In genomic region chr8:101697948-101698347, GRCm38 (mm10) we compare ENCODE assay signal across 19 mouse cellular contexts.
A peak's percentile ranks its signal among the peaks of the same experiment; 100 is the strongest.
DNase-seq lines count a peak whose midpoint lies in the region; ATAC-seq and TF ChIP-seq lines count a peak whose summit lies in the region.
"Had no signal": no experiment of that assay in that cellular context is flagged by ENCODE, and none has a peak within 500 bp of the region (broad histone marks: within the 10 kb centered on the region; RNA-seq: fewer than 3 reads in every experiment).

No protein-coding gene starts in this region.

- TF ChIP-seq CTCF in forebrain, postnatal 0 days (IDR thresholded peaks at IDR 0.05; ENCODE audit: low read depth), result no peak
- no peak for TF ChIP-seq CTCF in midbrain, postnatal 0 days (IDR thresholded peaks at IDR 0.05)

- H3K27ac ChIP-seq in forebrain, postnatal 0 days (ENCODE audit: low read depth, low read length), result no peak overlapping the region
- H3K27ac ChIP-seq in forebrain, embryonic 14.5 days (ENCODE audit: low read depth, low read length), result no peak overlapping the region
- no peak overlapping the region for H3K27ac ChIP-seq in midbrain, embryonic 11.5 days (ENCODE audit: low read depth, low read length)
- no peak overlapping the region for H3K27ac ChIP-seq in midbrain, postnatal 0 days (ENCODE audit: low read depth, low read length)
- H3K27ac ChIP-seq: embryonic facial prominence, embryonic 13.5 days; embryonic facial prominence, embryonic 15.5 days; forebrain, embryonic 13.5 days had no signal

- no peaks in the 10 kb centered on the region for H3K9me3 ChIP-seq in forebrain, postnatal 0 days (ENCODE audit: low read length)
- H3K9me3 ChIP-seq in forebrain, embryonic 14.5 days (replicated peaks; ENCODE audit: control insufficient read depth, low read length), result no peaks in the 10 kb centered on the region
- no peaks in the 10 kb centered on the region for H3K9me3 ChIP-seq in midbrain, embryonic 11.5 days (ENCODE audit: control insufficient read depth, low read length)
- H3K9me3 ChIP-seq in midbrain, postnatal 0 days (ENCODE audit: low read length), result no peaks in the 10 kb centered on the region
- H3K9me3 ChIP-seq: embryonic facial prominence, embryonic 13.5 days; embryonic facial prominence, embryonic 15.5 days; forebrain, embryonic 13.5 days had no signal

- WGBS in forebrain, postnatal 0 days, result 16% methylated on average over 1 of the region's 1 CpGs
- WGBS in forebrain, embryonic 14.5 days, result 27% methylated on average over 1 of the region's 1 CpGs
- WGBS in midbrain, embryonic 11.5 days, result 43% methylated on average over 1 of the region's 1 CpGs
- 27% methylated on average over 1 of the region's 1 CpGs for WGBS in midbrain, postnatal 0 days

- H3K9ac ChIP-seq in forebrain, postnatal 0 days, result no peak overlapping the region
- H3K9ac ChIP-seq in forebrain, embryonic 14.5 days (ENCODE audit: low read length), result no peak overlapping the region
- H3K9ac ChIP-seq in midbrain, embryonic 11.5 days (ENCODE audit: low read length), result no peak overlapping the region
- no peak overlapping the region for H3K9ac ChIP-seq in midbrain, postnatal 0 days (replicated peaks; ENCODE audit: low read length, poor library complexity, severe bottlenecking)
- H3K9ac ChIP-seq: embryonic facial prominence, embryonic 13.5 days; embryonic facial prominence, embryonic 15.5 days; forebrain, embryonic 13.5 days had no signal

- no peak overlapping the region for H3K4me2 ChIP-seq in forebrain, postnatal 0 days (ENCODE audit: low read depth)
- no peak overlapping the region for H3K4me2 ChIP-seq in forebrain, embryonic 14.5 days (ENCODE audit: low read length)
- no peak overlapping the region for H3K4me2 ChIP-seq in midbrain, embryonic 11.5 days
- H3K4me2 ChIP-seq in midbrain, postnatal 0 days (ENCODE audit: low read depth, low read length, poor library complexity, severe bottlenecking), result no peak overlapping the region
- H3K4me2 ChIP-seq: embryonic facial prominence, embryonic 13.5 days; embryonic facial prominence, embryonic 15.5 days; forebrain, embryonic 13.5 days had no signal

- DNase-seq in forebrain, postnatal 0 days, result no peak
- DNase-seq in forebrain, embryonic 14.5 days (ENCODE audit: low spot score), result no peak
- DNase-seq in midbrain, embryonic 11.5 days (ENCODE audit: low spot score, missing footprints), result peak; percentile 60
- no peak for DNase-seq in midbrain, postnatal 0 days (ENCODE audit: low spot score)
- DNase-seq: adrenal gland, adult 2 months; adrenal gland, postnatal 10 days; adrenal gland, postnatal 25 days; cerebellum, adult 11 months; cerebellum, adult 18-20 months; cerebellum, adult 8-10 months; cerebellum, adult 9-11 months; cerebellum, postnatal 14 days; cerebellum, postnatal 36 days; embryo, embryonic 11 days had no signal

- H3K4me3 ChIP-seq in forebrain, postnatal 0 days (ENCODE audit: low read depth, low read length), result no peak overlapping the region
- no peak overlapping the region for H3K4me3 ChIP-seq in forebrain, embryonic 14.5 days (ENCODE audit: low read depth, low read length)
- no peak overlapping the region for H3K4me3 ChIP-seq in midbrain, embryonic 11.5 days (ENCODE audit: low read depth, low read length)
- H3K4me3 ChIP-seq in midbrain, postnatal 0 days (ENCODE audit: low read depth, low read length), result no peak overlapping the region
- H3K4me3 ChIP-seq: embryonic facial prominence, embryonic 13.5 days; embryonic facial prominence, embryonic 15.5 days; erythroblast, embryonic 14.5 days; forebrain, embryonic 13.5 days had no signal

- peak; percentile 77; the same call in 1 of the 2 replicates for ATAC-seq in forebrain, postnatal 0 days
- ATAC-seq in forebrain, embryonic 14.5 days, result no peak
- ATAC-seq in midbrain, embryonic 11.5 days (ENCODE audit: low FRiP score), result no peak
- no peak for ATAC-seq in midbrain, postnatal 0 days (ENCODE audit: low FRiP score)
- no peak for ATAC-seq in inflammation-experienced regulatory T-cells, adult 6 months
- ATAC-seq: forebrain, embryonic 13.5 days had no signal

- no peaks in the 10 kb centered on the region for H3K27me3 ChIP-seq in forebrain, postnatal 0 days (ENCODE audit: insufficient read depth, low read length)
- H3K27me3 ChIP-seq in forebrain, embryonic 14.5 days (replicated peaks; ENCODE audit: control insufficient read depth, insufficient read depth, low read length), result no peaks in the 10 kb centered on the region
- no peaks in the 10 kb centered on the region for H3K27me3 ChIP-seq in midbrain, embryonic 11.5 days (ENCODE audit: control insufficient read depth, insufficient read depth, low read length)
- H3K27me3 ChIP-seq in midbrain, postnatal 0 days (ENCODE audit: insufficient read depth, low read length), result no peaks in the 10 kb centered on the region
- H3K27me3 ChIP-seq: embryonic facial prominence, embryonic 13.5 days; embryonic facial prominence, embryonic 15.5 days; forebrain, embryonic 13.5 days had no signal

- no peaks in the 10 kb centered on the region for H3K36me3 ChIP-seq in forebrain, postnatal 0 days (ENCODE audit: insufficient read depth)
- H3K36me3 ChIP-seq in forebrain, embryonic 14.5 days (ENCODE audit: control insufficient read depth, insufficient read depth, low read length), result no peaks in the 10 kb centered on the region
- no peaks in the 10 kb centered on the region for H3K36me3 ChIP-seq in midbrain, embryonic 11.5 days (ENCODE audit: control insufficient read depth, insufficient read depth, low read length)
- H3K36me3 ChIP-seq in midbrain, postnatal 0 days (ENCODE audit: insufficient read depth, low read length), result no peaks in the 10 kb centered on the region
- H3K36me3 ChIP-seq: embryonic facial prominence, embryonic 13.5 days; embryonic facial prominence, embryonic 15.5 days had no signal

- H3K4me1 ChIP-seq in forebrain, postnatal 0 days (ENCODE audit: insufficient read depth), result no peaks in the 10 kb centered on the region
- no peaks in the 10 kb centered on the region for H3K4me1 ChIP-seq in forebrain, embryonic 14.5 days (ENCODE audit: control insufficient read depth, insufficient read depth, low read length)
- H3K4me1 ChIP-seq in midbrain, embryonic 11.5 days (ENCODE audit: control insufficient read depth, insufficient read depth, low read length), result no peaks in the 10 kb centered on the region
- no peaks in the 10 kb centered on the region for H3K4me1 ChIP-seq in midbrain, postnatal 0 days (ENCODE audit: insufficient read depth, low read length)
- H3K4me1 ChIP-seq: embryonic facial prominence, embryonic 13.5 days; embryonic facial prominence, embryonic 15.5 days; forebrain, embryonic 13.5 days had no signal
